Mouse (Mus musculus) MEL (cell line): ENCODE measurements at regions not wholly inside any gene's neighbourhood (a gene's known extent, or its start where the extent isn't known, plus 50 kb on each side); places are given as distances from the start of the nearest gene placed in this dataset.

ENCODE experiments used
- DNase-seq: peaks from one replicate; pipeline ENCODE4 v3.0.0; 2011; ENCODE audit warnings: low read depth, low spot score
- H3K27ac ChIP-seq: 2 replicates; pipeline ENCODE4 v1.5.1; 2012; ENCODE audit warnings: low read depth, mild to moderate bottlenecking, control low read depth, low read length, moderate library complexity; ENCODE audit not compliant: control insufficient read depth
- H3K27me3 ChIP-seq, 2 experiments: fragments of 150-350 bp in 1 of 2; sonication (generic) in 1 of 2; 2 replicates each; pipeline ENCODE4 v1.6.1; 2012; ENCODE audit warnings: low read length in 2 of 2, mild to moderate bottlenecking in 2 of 2, improper control_type of control experiment in 1 of 2, moderate library complexity in 1 of 2; ENCODE audit not compliant: insufficient read depth in 2 of 2, control insufficient read depth in 1 of 2
- H3K36me3 ChIP-seq, 2 experiments: 2 replicates each; pipeline ENCODE4 v1.6.1; 2012 to 2014; ENCODE audit warnings: low read length in 2 of 2, improper control_type of control experiment in 1 of 2, inconsistent platforms in 1 of 2, mild to moderate bottlenecking in 1 of 2; ENCODE audit not compliant: insufficient read depth in 2 of 2, control insufficient read depth in 1 of 2
- H3K4me1 ChIP-seq, 2 experiments: fragments of 150-350 bp in 1 of 2; sonication (generic) in 1 of 2; 2 replicates each; pipeline ENCODE4 v1.6.1; 2012; ENCODE audit warnings: low read length in 2 of 2, improper control_type of control experiment in 1 of 2, mild to moderate bottlenecking in 1 of 2; ENCODE audit not compliant: insufficient read depth in 2 of 2, control insufficient read depth in 1 of 2
- H3K4me3 ChIP-seq, 2 experiments: fragments of 150-350 bp in 1 of 2; sonication (generic) in 1 of 2; 2 replicates each; pipeline ENCODE4 v1.5.1; 2012; ENCODE audit warnings: low read depth in 2 of 2, low read length in 2 of 2, mild to moderate bottlenecking in 2 of 2, moderate library complexity in 2 of 2, control low read depth in 1 of 2, improper control_type of control experiment in 1 of 2; ENCODE audit not compliant: control insufficient read depth in 1 of 2, insufficient read depth in 1 of 2
- H3K79me2 ChIP-seq: 2 replicates; pipeline ENCODE4 v1.6.1; 2012; ENCODE audit warnings: mild to moderate bottlenecking, low read length, moderate library complexity; ENCODE audit not compliant: control insufficient read depth, poor library complexity, insufficient read depth
- H3K9ac ChIP-seq: 2 replicates; pipeline ENCODE4 v1.6.1; 2012; ENCODE audit warnings: low read depth, mild to moderate bottlenecking, control low read depth, low read length, moderate library complexity; ENCODE audit not compliant: control insufficient read depth, poor library complexity, severe bottlenecking
- H3K9me3 ChIP-seq: fragments of 150-350 bp; sonication (generic); replicated peaks from 2 replicates; pipeline ENCODE4 v1.6.1; 2012; ENCODE audit warnings: mild to moderate bottlenecking, low read length, improper control_type of control experiment, moderate library complexity; ENCODE audit not compliant: insufficient read depth
- CHD1 ChIP-seq: IDR thresholded peaks from 2 replicates; pipeline ENCODE4 v1.6.1; 2012; ENCODE audit warnings: low read depth, mild to moderate bottlenecking, inconsistent platforms, low read length, improper control_type of control experiment
- CTCF ChIP-seq, 3 experiments: IDR thresholded peaks in 2 of 3; conservative IDR thresholded peaks in 1 of 3; 2 replicates each; pipeline ENCODE4 v1.5.1; 2011 to 2012; ENCODE audit warnings: low read length in 3 of 3, low read depth in 2 of 3, mild to moderate bottlenecking in 2 of 3, improper control_type of control experiment in 1 of 3, inconsistent platforms in 1 of 3, mixed read lengths in 1 of 3, moderate library complexity in 1 of 3; ENCODE audit not compliant: control insufficient read depth in 1 of 3, insufficient read depth in 1 of 3, poor library complexity in 1 of 3, severe bottlenecking in 1 of 3
- ELF1 ChIP-seq: IDR thresholded peaks from 2 replicates; pipeline ENCODE4 v1.6.1; 2014; ENCODE audit warnings: low read depth, mild to moderate bottlenecking, inconsistent platforms, low read length, improper control_type of control experiment, moderate library complexity
- ETS1 ChIP-seq: IDR thresholded peaks from 2 replicates; pipeline ENCODE4 v1.6.1; 2012; ENCODE audit warnings: low read depth, mild to moderate bottlenecking, inconsistent platforms, low read length, improper control_type of control experiment, moderate library complexity
- HCFC1 ChIP-seq: IDR thresholded peaks from 2 replicates; pipeline ENCODE4 v1.6.1; 2012; ENCODE audit warnings: low read depth, mild to moderate bottlenecking, inconsistent platforms, low read length, improper control_type of control experiment, moderate library complexity
- MAFK ChIP-seq: IDR thresholded peaks from 2 replicates; pipeline ENCODE4 v1.6.1; 2011; ENCODE audit warnings: low read depth, mild to moderate bottlenecking, low read length, improper control_type of control experiment, borderline replicate concordance
- MYB ChIP-seq: IDR thresholded peaks from 2 replicates; pipeline ENCODE4 v1.6.1; 2011; ENCODE audit warnings: mild to moderate bottlenecking, low read depth, low read length, improper control_type of control experiment
- MYC ChIP-seq: IDR thresholded peaks from 2 replicates; pipeline ENCODE4 v1.6.1; 2011; ENCODE audit warnings: low read depth, mild to moderate bottlenecking, low read length, improper control_type of control experiment, moderate library complexity
- NELFE ChIP-seq: IDR thresholded peaks from 2 replicates; pipeline ENCODE4 v1.6.1; 2011; ENCODE audit warnings: low read depth, low read length, improper control_type of control experiment
- RAD21 ChIP-seq: IDR thresholded peaks from 2 replicates; pipeline ENCODE4 v1.6.1; 2011; ENCODE audit warnings: mild to moderate bottlenecking, low read depth, low read length, improper control_type of control experiment
- TAL1 ChIP-seq: IDR thresholded peaks from 2 replicates; pipeline ENCODE4 v1.6.1; 2012; ENCODE audit warnings: mild to moderate bottlenecking, inconsistent platforms, low read length, moderate library complexity, mixed read lengths
- TCF12 ChIP-seq: IDR thresholded peaks from 2 replicates; pipeline ENCODE4 v1.6.1; 2014; ENCODE audit warnings: low read depth, mild to moderate bottlenecking, inconsistent platforms, low read length, improper control_type of control experiment, moderate library complexity
- ZKSCAN1 ChIP-seq: IDR thresholded peaks from 2 replicates; pipeline ENCODE4 v1.6.1; 2012; ENCODE audit warnings: low read depth, mild to moderate bottlenecking, inconsistent platforms, low read length, improper control_type of control experiment, moderate library complexity
- ZMIZ1 ChIP-seq: IDR thresholded peaks from 2 replicates; pipeline ENCODE4 v1.6.1; 2012; ENCODE audit warnings: low read depth, mild to moderate bottlenecking, inconsistent platforms, low read length, improper control_type of control experiment, moderate library complexity
- ZNF384 ChIP-seq: IDR thresholded peaks from 2 replicates; pipeline ENCODE4 v1.6.1; 2012; ENCODE audit warnings: low read depth, mild to moderate bottlenecking, inconsistent platforms, low read length, improper control_type of control experiment

- H3K4me1 ChIP-seq, result no peaks in the 10 kb centered on the region
- no peak overlapping the region for H3K27ac ChIP-seq
- no peak overlapping the region for H3K4me3 ChIP-seq
- peak; percentile 24 to 46 (median 31); a peak in 3 of 6 replicates for TF ChIP-seq CTCF (IDR thresholded peaks at IDR 0.05 in 2 of 3, conservative IDR thresholded peaks at IDR 0.05 in 1 of 3; ENCODE audit: control insufficient read depth in 1 of 3, insufficient read depth in 1 of 3, low read depth in 2 of 3, low read length in 3 of 3, poor library complexity in 1 of 3, severe bottlenecking in 1 of 3)
- TF ChIP-seq TAL1, result no peak
- TF ChIP-seq RAD21, result peak; percentile 2
- H3K27me3 ChIP-seq, result peaks cover 0 to 2% of the 10 kb centered on the region in 2 experiments; a peak in 1 of 4 replicates
- H3K36me3 ChIP-seq, result no peaks in the 10 kb centered on the region
- H3K79me2 ChIP-seq, result no peaks in the 10 kb centered on the region
- DNase-seq, result no peak
- H3K9me3 ChIP-seq, result no peaks in the 10 kb centered on the region
- H3K9ac ChIP-seq, result no peak overlapping the region
Measured at GRCm38 (mm10) chr9:41242372-41242771, 80.9 kb upstream of the Ubash3b start.

DNA sequence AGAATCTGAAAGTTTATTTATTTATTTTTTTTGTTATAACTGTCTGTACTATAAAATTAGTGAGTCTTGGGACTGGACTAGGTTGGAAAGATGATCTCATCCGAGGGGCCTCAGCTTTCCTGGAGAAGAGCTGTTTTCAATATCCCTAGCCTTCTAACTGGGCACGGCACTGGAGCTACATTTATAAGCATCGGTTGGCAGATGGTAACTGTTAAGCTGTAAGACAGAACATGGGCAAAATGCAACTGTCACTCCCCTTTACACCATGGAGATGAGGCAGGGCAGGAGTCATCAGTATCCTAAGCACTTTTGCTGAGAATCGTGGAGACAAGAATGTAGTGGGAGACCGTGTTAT, 77.6 kb upstream of the Ubash3b start:
- Histone ChIP-seq H3K79me2 (no peaks in the 10 kb centered on the region), H3K9ac (no peak overlapping the region), H3K4me3 (no peak overlapping the region), H3K36me3 (no peaks in the 10 kb centered on the region), H3K4me1 (no peaks in the 10 kb centered on the region), H3K9me3 (no peaks in the 10 kb centered on the region), H3K27me3 (peaks cover 1 to 4% of the 10 kb centered on the region in 2 experiments; a peak in 2 of 4 replicates), H3K27ac (no peak overlapping the region)
- no peak for TF ChIP-seq CHD1
- TF ChIP-seq TAL1, result no peak
- no peak for TF ChIP-seq NELFE
- TF ChIP-seq MAFK, result no peak
- TF ChIP-seq TCF12, result no peak
- no peak for TF ChIP-seq HCFC1
- TF ChIP-seq ZNF384, result no peak
- no peak for TF ChIP-seq MYB
- TF ChIP-seq ETS1, result no peak
- TF ChIP-seq ELF1, result no peak
- no peak for TF ChIP-seq MYC
- no peak for TF ChIP-seq ZKSCAN1
- no peak for TF ChIP-seq ZMIZ1
- no peak for DNase-seq
